Mouse (Mus musculus): ENCODE results near the gene Ptprh. TPM values are rescaled to one million over a fixed set of nuclear protein-coding genes. Genes with fewer than 3 reads are reported as not detected.

Gene Ptprh
- polyA plus RNA-seq, 2 experiments, result not detected

DNA sequence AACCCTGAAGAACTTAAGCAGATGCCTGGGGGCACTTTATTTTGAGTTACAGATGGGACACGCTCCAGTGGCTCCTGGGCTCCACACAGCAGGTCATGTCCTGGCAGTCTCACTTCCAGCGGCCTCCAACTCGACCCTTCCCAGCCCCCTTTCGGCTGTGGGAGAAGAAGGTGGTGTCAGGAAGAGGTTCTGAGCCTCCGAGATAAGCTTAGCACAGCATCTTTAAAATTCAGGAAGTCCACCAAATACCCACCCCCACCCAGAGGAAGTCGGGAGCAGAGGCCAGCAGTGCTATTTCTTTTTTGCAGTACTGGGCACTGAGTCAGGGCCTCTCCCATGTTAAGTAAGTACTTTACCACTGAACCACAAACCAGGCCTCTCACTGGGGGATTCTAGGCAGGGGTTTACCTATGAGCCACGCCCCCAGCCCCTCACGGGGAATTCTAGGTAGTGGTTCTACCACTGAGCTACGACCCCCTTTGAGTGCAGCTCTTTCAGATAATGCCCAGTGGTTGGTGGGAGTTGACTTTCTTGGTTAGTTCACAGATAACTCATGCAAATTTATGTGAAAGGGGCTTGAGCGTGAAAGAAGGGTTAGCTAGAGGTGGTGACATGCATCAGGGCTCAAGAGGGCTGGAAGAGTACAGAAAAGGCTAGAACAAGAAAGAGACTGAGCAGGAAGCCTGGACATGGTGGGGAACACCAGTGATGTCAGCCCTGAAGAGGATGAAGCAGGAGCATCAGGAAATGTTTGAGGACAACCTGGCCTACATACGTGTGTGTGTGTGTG lies 99.0 kb downstream of the Ptprh start:
- Histone ChIP-seq H3K27ac (peak overlapping the region; percentile 53), H3K4me1 (replicated peaks; ENCODE audit: control insufficient read depth in 2 of 2, insufficient read depth in 2 of 2, low read length in 1 of 2) (peaks cover 19 to 30% of the 10 kb centered on the region in 2 experiments), H3K9me3 (ENCODE audit: control insufficient read depth, low read length) (no peaks in the 10 kb centered on the region), H3K9ac (replicated peaks) (no peak overlapping the region), H3K27me3 (ENCODE audit: control insufficient read depth, insufficient read depth, low read length) (no peaks in the 10 kb centered on the region), H3K4me3 (ENCODE audit: insufficient read depth in 1 of 2, low read depth in 2 of 2, low read length in 2 of 2) (no peak overlapping the region), H3K4me2 (ENCODE audit: low read depth) (peak overlapping the region; percentile 28; the same call in 1 of the 2 replicates), H3K36me3 (replicated peaks; ENCODE audit: control insufficient read depth, insufficient read depth, low read depth) (no peaks in the 10 kb centered on the region)
- 13% methylated on average over 11 of the region's 11 CpGs for WGBS (ENCODE audit: insufficient replicate concordance)
- DNase-seq (ENCODE audit: low read depth in 3 of 3, low spot score in 3 of 3) (no peak), ATAC-seq (ENCODE audit: insufficient read depth) (no peak)
- TF ChIP-seq EP300 (IDR thresholded peaks at IDR 0.05; ENCODE audit: low read depth) (no peak), CTCF (IDR thresholded peaks at IDR 0.05; ENCODE audit: low read depth) (no peak)

DNA sequence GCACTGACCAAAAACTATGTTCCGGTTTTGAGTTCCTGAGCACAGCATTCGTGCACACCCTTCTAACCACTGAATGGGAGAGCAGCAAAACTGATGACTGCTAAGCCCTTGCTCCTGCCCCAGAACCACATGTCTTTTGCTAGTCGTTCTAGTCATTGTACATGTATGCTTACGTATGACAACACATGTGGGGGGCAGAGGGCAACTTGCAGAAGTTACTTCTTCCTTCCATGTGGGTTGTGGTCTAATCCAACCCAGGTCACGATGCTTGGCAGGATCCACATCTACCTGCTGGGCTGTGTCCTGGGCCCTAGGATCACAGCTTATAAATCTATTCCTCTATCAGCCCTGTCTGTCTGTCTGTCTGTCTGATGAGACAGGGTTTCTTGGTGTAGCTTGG lies 100.0 kb downstream of the Ptprh start:
- no peak for TF ChIP-seq CTCF (IDR thresholded peaks at IDR 0.05; ENCODE audit: low read depth)
- TF ChIP-seq EP300 (IDR thresholded peaks at IDR 0.05; ENCODE audit: low read depth), result no peak
- Histone ChIP-seq H3K36me3 (replicated peaks; ENCODE audit: control insufficient read depth, insufficient read depth, low read depth) (no peaks in the 10 kb centered on the region), H3K27me3 (ENCODE audit: control insufficient read depth, insufficient read depth, low read length) (no peaks in the 10 kb centered on the region), H3K4me3 (ENCODE audit: insufficient read depth in 1 of 2, low read depth in 2 of 2, low read length in 2 of 2) (no peak overlapping the region), H3K9me3 (ENCODE audit: control insufficient read depth, low read length) (no peaks in the 10 kb centered on the region), H3K9ac (replicated peaks) (no peak overlapping the region), H3K4me2 (ENCODE audit: low read depth) (no peak overlapping the region), H3K27ac (peak overlapping the region; percentile 53), H3K4me1 (replicated peaks; ENCODE audit: control insufficient read depth in 2 of 2, insufficient read depth in 2 of 2, low read length in 1 of 2) (peaks cover 23 to 38% of the 10 kb centered on the region in 2 experiments)
- ATAC-seq (ENCODE audit: insufficient read depth) (no peak), DNase-seq (ENCODE audit: low read depth in 3 of 3, low spot score in 3 of 3) (no peak)
- 45% methylated on average over 5 of the region's 5 CpGs for WGBS (ENCODE audit: insufficient replicate concordance)

DNA sequence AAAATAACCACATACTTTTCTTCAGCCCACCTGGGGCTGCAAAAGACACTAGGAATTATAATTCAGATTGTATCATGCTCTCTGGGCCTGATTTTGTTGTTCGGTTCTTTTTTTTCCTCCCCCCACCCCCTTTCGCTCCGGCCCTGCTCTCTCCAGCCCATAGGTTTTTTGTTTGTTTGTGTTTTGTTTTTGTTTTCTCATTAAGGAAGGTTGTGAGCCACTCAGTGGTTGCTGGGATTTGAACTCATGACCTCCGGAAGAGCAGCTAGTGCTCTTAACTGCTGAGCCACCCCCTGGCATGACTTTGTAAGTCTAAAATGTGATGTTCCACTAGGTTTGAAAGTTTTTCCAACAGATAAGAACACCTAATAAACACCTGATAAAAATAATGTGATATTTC lies 100.7 kb downstream of the Ptprh start:
- Histone ChIP-seq H3K36me3 (replicated peaks; ENCODE audit: control insufficient read depth, insufficient read depth, low read depth) (no peaks in the 10 kb centered on the region; the same call in 1 of the 2 replicates), H3K9ac (replicated peaks) (no peak overlapping the region), H3K4me2 (ENCODE audit: low read depth) (peak overlapping the region; percentile 88), H3K27ac (peak overlapping the region; percentile 86), H3K27me3 (ENCODE audit: control insufficient read depth, insufficient read depth, low read length) (no peaks in the 10 kb centered on the region), H3K9me3 (ENCODE audit: control insufficient read depth, low read length) (no peaks in the 10 kb centered on the region), H3K4me3 (ENCODE audit: insufficient read depth in 1 of 2, low read depth in 2 of 2, low read length in 2 of 2) (no peak overlapping the region), H3K4me1 (replicated peaks; ENCODE audit: control insufficient read depth in 2 of 2, insufficient read depth in 2 of 2, low read length in 1 of 2) (peaks cover 23 to 40% of the 10 kb centered on the region in 2 experiments)
- ATAC-seq (ENCODE audit: insufficient read depth) (no peak), DNase-seq (ENCODE audit: low read depth in 3 of 3, low spot score in 3 of 3) (no peak)
- TF ChIP-seq CTCF (IDR thresholded peaks at IDR 0.05; ENCODE audit: low read depth) (no peak), EP300 (IDR thresholded peaks at IDR 0.05; ENCODE audit: low read depth) (no peak)
- 67% methylated on average over 4 of the region's 4 CpGs for WGBS (ENCODE audit: insufficient replicate concordance)

DNA sequence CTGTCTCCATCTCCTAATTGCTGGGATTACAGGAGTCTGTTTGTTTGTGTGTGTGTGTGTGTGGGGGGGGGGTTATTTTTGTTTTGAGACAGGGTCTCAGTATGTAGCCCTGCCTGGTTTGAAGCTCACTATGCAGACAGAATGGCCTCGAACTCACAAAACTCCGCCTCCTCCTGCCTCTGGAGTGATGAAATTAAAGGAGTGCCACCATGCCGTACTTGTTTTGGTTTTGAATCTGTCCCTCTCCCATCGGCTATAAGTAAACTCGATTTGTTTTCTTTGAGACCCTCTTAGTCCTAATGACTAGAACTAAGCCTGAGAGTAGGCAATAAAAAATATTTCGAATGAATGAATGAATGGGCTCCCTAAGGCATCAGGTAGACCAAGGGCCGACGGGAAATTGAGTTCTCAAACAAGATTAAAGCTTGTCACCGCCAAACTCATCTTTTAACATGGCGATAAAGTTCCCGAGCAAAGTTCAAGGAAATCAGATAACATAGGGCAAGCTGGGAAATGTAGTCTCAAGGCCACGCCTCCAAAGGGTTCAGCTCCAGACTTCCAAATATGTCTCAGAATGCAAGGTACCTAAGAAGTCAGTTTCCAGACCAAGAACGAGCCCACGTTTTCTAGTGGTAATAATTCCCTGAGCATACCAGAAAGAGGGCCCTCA lies 101.3 kb downstream of the Ptprh start:
- DNase-seq (ENCODE audit: low read depth in 3 of 3, low spot score in 3 of 3), result peak; percentile 57 to 79 (median 70)
- Histone ChIP-seq H3K9ac (replicated peaks) (peak overlapping the region; percentile 93), H3K36me3 (replicated peaks; ENCODE audit: control insufficient read depth, insufficient read depth, low read depth) (no peaks in the 10 kb centered on the region; the same call in 1 of the 2 replicates), H3K4me1 (replicated peaks; ENCODE audit: control insufficient read depth in 2 of 2, insufficient read depth in 2 of 2, low read length in 1 of 2) (peaks cover 23 to 40% of the 10 kb centered on the region in 2 experiments), H3K27me3 (ENCODE audit: control insufficient read depth, insufficient read depth, low read length) (no peaks in the 10 kb centered on the region), H3K4me2 (ENCODE audit: low read depth) (peak overlapping the region; percentile 88), H3K9me3 (ENCODE audit: control insufficient read depth, low read length) (no peaks in the 10 kb centered on the region), H3K4me3 (ENCODE audit: insufficient read depth in 1 of 2, low read depth in 2 of 2, low read length in 2 of 2) (peak overlapping the region; percentile 86 to 90), H3K27ac (peak overlapping the region; percentile 86)
- 0 out of 2 replicates have a peak, but pooled peaks have one; percentile 6 for ATAC-seq (ENCODE audit: insufficient read depth)
- WGBS (ENCODE audit: insufficient replicate concordance), result 5% methylated on average over 14 of the region's 14 CpGs
- TF ChIP-seq CTCF (IDR thresholded peaks at IDR 0.05; ENCODE audit: low read depth) (no peak), EP300 (IDR thresholded peaks at IDR 0.05; ENCODE audit: low read depth) (no peak)
